Mouse (Mus musculus): Measurements from ENCODE around the gene Zfp689.

- TF ChIP-seq CTCF (IDR thresholded peaks at IDR 0.05; ENCODE audit: low read depth) (0 out of 2 replicates have a peak, but pooled peaks have one; percentile 0), EP300 (IDR thresholded peaks at IDR 0.05; ENCODE audit: low read depth) (no peak)
Measured at GRCm38 (mm10) chr7:127485416-127485815, 36.5 kb upstream of the Zfp689 start.

Data from liver, postnatal 0 days (tissue).